Mouse (Mus musculus) heart, embryonic 14.5 days (tissue): Measurements from ENCODE around the gene Tcf19. TPM values are rescaled to one million over a fixed set of nuclear protein-coding genes. Genes with fewer than 3 reads are reported as not detected.
A peak's percentile ranks its signal among the peaks of the same experiment; 100 is the strongest.
"Not testable (repeated sequence)": the region's sequence is repeated elsewhere in the genome, so short reads cannot be mapped to it uniquely, and the experiment has no call there.

Experiments
- ATAC-seq: fragments of 200-750 bp; cut with Nextera tagmentation; 2 replicates; pipeline ENCODE4 v1.8.0; 2017; ENCODE audit warnings: low read depth, moderate TSS enrichment; ENCODE audit not compliant: insufficient number of reproducible peaks, insufficient read depth, low FRiP score
- H3K27ac ChIP-seq, 2 experiments: fragments of 200-500 bp in 1 of 2; fragments of 300-500 bp in 1 of 2; sonication (generic) in 1 of 2; replicated peaks in 1 of 2; 2 replicates each; pipeline ENCODE4 v1.5.1; 2012 to 2014; ENCODE audit warnings: low read depth in 2 of 2, low read length in 2 of 2, control low read depth in 1 of 2, mild to moderate bottlenecking in 1 of 2, mixed read lengths in 1 of 2; ENCODE audit not compliant: control insufficient read depth in 1 of 2, insufficient read depth in 1 of 2
- H3K27me3 ChIP-seq: fragments of 300-500 bp; sonication (generic); 2 replicates; pipeline ENCODE4 v1.6.1; 2014; ENCODE audit warnings: mild to moderate bottlenecking, low read length, control low read depth; ENCODE audit not compliant: control insufficient read depth, insufficient read depth
- H3K36me3 ChIP-seq: fragments of 300-500 bp; sonication (generic); 2 replicates; pipeline ENCODE4 v1.6.1; 2014; ENCODE audit warnings: mild to moderate bottlenecking, control low read depth, low read length, mixed read lengths; ENCODE audit not compliant: control insufficient read depth, insufficient read depth
- H3K4me1 ChIP-seq, 2 experiments: fragments of 200-500 bp in 1 of 2; fragments of 300-500 bp in 1 of 2; sonication (generic) in 1 of 2; 2 replicates each; pipeline ENCODE4 v1.6.1; 2012 to 2014; ENCODE audit warnings: low read length in 2 of 2, control low read depth in 1 of 2, mixed read lengths in 1 of 2; ENCODE audit not compliant: control insufficient read depth in 2 of 2, insufficient read depth in 2 of 2
- H3K4me2 ChIP-seq: fragments of 300-500 bp; sonication (generic); 2 replicates; pipeline ENCODE4 v1.6.1; 2014; ENCODE audit warnings: mild to moderate bottlenecking, low read length
- H3K4me3 ChIP-seq, 2 experiments: fragments of 200-500 bp in 1 of 2; fragments of 300-500 bp in 1 of 2; sonication (generic) in 1 of 2; 2 replicates each; pipeline ENCODE4 v1.5.1; 2012 to 2014; ENCODE audit warnings: low read length in 2 of 2, mild to moderate bottlenecking in 2 of 2, control low read depth in 1 of 2, low read depth in 1 of 2, moderate library complexity in 1 of 2; ENCODE audit not compliant: control insufficient read depth in 1 of 2, insufficient read depth in 1 of 2
- H3K9ac ChIP-seq: fragments of 300-500 bp; sonication (generic); 2 replicates; pipeline ENCODE4 v1.6.1; 2014; ENCODE audit warnings: mild to moderate bottlenecking, low read length
- H3K9me3 ChIP-seq: fragments of 300-500 bp; sonication (generic); 2 replicates; pipeline ENCODE4 v1.6.1; 2016; ENCODE audit warnings: low read length, control low read depth; ENCODE audit not compliant: control insufficient read depth
- WGBS: fragments of 180-500 bp; shearing (Covaris S2); extraction: QIAGEN DNeasy Blood & Tissue Kit; methylation state at CpG from one replicate; pipeline ENCODE4 v1.1.7; 2014; 5-methylcytosine and 5-hydroxymethylcytosine counted together
- polyA plus RNA-seq: library from polyadenylated mRNA; unstranded; fragments of >200 nt; fragmentation: Nextera tagmentation; extraction: Ambion mirVana; gene quantifications from 2 replicates; pipeline ENCODE4 v1.2.1, GENCODE M21; 2014

Tcf19 gene
- polyA plus RNA-seq, 1 experiment from 2014 or later: 55.9 TPM

- peak overlapping the region; percentile 92; the same call in 1 of the 2 replicates for H3K4me2 ChIP-seq
Observed at GRCm38 (mm10) chr17:35513886-35514285, 2.7 kb downstream of the Tcf19 start.

GRCm38 (mm10) chr17:35512916-35513626 lies 3.6 kb downstream of the Tcf19 start:
- 94% methylated on average over 7 of the region's 7 CpGs for WGBS
- ATAC-seq: no peak
- Histone ChIP-seq H3K27ac (no peak overlapping the region), H3K36me3 (peaks cover 18% of the 10 kb centered on the region), H3K4me1 (peaks cover 14 to 27% of the 10 kb centered on the region in 2 experiments), H3K9ac (no peak overlapping the region), H3K4me3 (no peak overlapping the region), H3K4me2 (no peak overlapping the region), H3K27me3 (peaks cover 8% of the 10 kb centered on the region; the same call in 1 of the 2 replicates), H3K9me3 (no peaks in the 10 kb centered on the region)

More at GRCm38 (mm10) chr17:35513886-35514285, 2.7 kb downstream of the Tcf19 start:
- Histone ChIP-seq H3K27ac (no peak overlapping the region), H3K9ac (no peak overlapping the region), H3K27me3 (peaks cover 3% of the 10 kb centered on the region; the same call in 1 of the 2 replicates), H3K36me3 (peaks cover 18% of the 10 kb centered on the region), H3K4me1 (peaks cover 14 to 27% of the 10 kb centered on the region in 2 experiments), H3K4me3 (no peak overlapping the region), H3K9me3 (no peaks in the 10 kb centered on the region)
- WGBS: 9% methylated on average over 2 of the region's 2 CpGs
- no peak for ATAC-seq

- no peak overlapping the region for H3K27ac ChIP-seq
- H3K36me3 ChIP-seq: peaks cover 15% of the 10 kb centered on the region
- H3K9ac ChIP-seq: no peak overlapping the region
- peaks cover 2 to 3% of the 10 kb centered on the region in 2 experiments; a peak in 2 of 4 replicates for H3K4me1 ChIP-seq
- no peaks in the 10 kb centered on the region for H3K9me3 ChIP-seq
- H3K4me3 ChIP-seq: no peak overlapping the region
- peaks cover 46% of the 10 kb centered on the region for H3K27me3 ChIP-seq
- H3K4me2 ChIP-seq: no peak overlapping the region
- 16% methylated on average over 8 of the region's 8 CpGs for WGBS
- no peak for ATAC-seq
Observed at GRCm38 (mm10) chr17:35509284-35509683, 7.3 kb downstream of the Tcf19 start.

- peaks cover 11% of the 10 kb centered on the region for H3K36me3 ChIP-seq
- not testable (repeated sequence) for H3K4me1 ChIP-seq, H3K9ac ChIP-seq, ATAC-seq, H3K27ac ChIP-seq, H3K9me3 ChIP-seq, H3K4me2 ChIP-seq, H3K4me3 ChIP-seq
- WGBS: 51% methylated on average over 5 of the region's 5 CpGs
- H3K27me3 ChIP-seq: peaks cover 56% of the 10 kb centered on the region
Observed at GRCm38 (mm10) chr17:35508279-35508678, 8.3 kb downstream of the Tcf19 start.

GRCm38 (mm10) chr17:35507556-35508260 lies 8.9 kb downstream of the Tcf19 start:
- peaks cover 56% of the 10 kb centered on the region for H3K27me3 ChIP-seq
- no peak overlapping the region for H3K27ac ChIP-seq
- peaks cover 7% of the 10 kb centered on the region for H3K36me3 ChIP-seq
- peaks cover 0 to 2% of the 10 kb centered on the region in 2 experiments; a peak in 1 of 4 replicates for H3K4me1 ChIP-seq
- no peak overlapping the region for H3K4me3 ChIP-seq
- WGBS: 19% methylated on average over 13 of the region's 13 CpGs
- H3K9ac ChIP-seq: no peak overlapping the region
- H3K9me3 ChIP-seq: no peaks in the 10 kb centered on the region
- no peak for ATAC-seq
- H3K4me2 ChIP-seq: no peak overlapping the region

GRCm38 (mm10) chr17:35506881-35507280 lies 9.7 kb downstream of the Tcf19 start:
- ATAC-seq: no peak
- Histone ChIP-seq H3K4me3 (no peak overlapping the region), H3K36me3 (no peaks in the 10 kb centered on the region), H3K9me3 (no peaks in the 10 kb centered on the region), H3K4me2 (no peak overlapping the region), H3K27me3 (peaks cover 56% of the 10 kb centered on the region), H3K4me1 (peaks cover 0 to 2% of the 10 kb centered on the region in 2 experiments; a peak in 1 of 4 replicates), H3K9ac (no peak overlapping the region), H3K27ac (no peak overlapping the region)
- whole genome bisulfite sequencing: 17% methylated on average over 10 of the region's 10 CpGs

GRCm38 (mm10) chr17:35505776-35506175 lies 10.8 kb downstream of the Tcf19 start, which contains the start of gene Pou5f1:
TSS of gene Pou5f1 (plus strand) at chr17:35506018.
- Histone ChIP-seq H3K4me2 (no peak within 1 kb of the TSS), H3K4me1 (peaks cover 0 to 2% of the 10 kb centered on the region in 2 experiments; a peak in 1 of 4 replicates), H3K27me3 (peaks cover 56% of the 10 kb centered on the region), H3K9me3 (no peaks in the 10 kb centered on the region), H3K27ac (no peak within 1 kb of the TSS), H3K36me3 (no peaks in the 10 kb centered on the region), H3K4me3 (no peak within 1 kb of the TSS), H3K9ac (no peak within 1 kb of the TSS)
- 36% methylated on average over 13 of the region's 13 CpGs for WGBS
- ATAC-seq: no peak
